ENCODE assay signal across 7 mouse cellular contexts in the genomic region with DNA sequence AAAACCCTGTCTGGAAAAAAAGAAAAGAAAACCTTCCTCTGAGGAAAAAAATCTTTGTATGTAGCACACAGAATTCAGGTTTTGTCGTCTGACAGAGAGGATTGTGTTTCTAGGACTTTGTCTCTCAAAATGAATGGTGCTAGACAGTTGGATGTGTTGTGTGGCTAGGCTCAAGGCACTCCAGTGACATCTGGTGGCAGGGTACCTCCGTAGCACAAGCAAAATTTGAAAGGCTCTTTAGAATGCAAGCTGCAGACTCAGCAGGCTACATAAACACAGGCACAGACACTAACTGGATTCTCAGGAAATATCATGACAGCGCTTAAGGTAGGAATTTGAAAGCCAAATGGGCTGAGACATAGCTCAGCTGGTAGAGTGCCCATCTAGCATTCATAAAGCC. TPM values are rescaled to one million over a fixed set of nuclear protein-coding genes. Genes with fewer than 3 reads are reported as not detected.
DNase-seq lines count a peak whose midpoint lies in the region; ATAC-seq and TF ChIP-seq lines count a peak whose summit lies in the region.

No protein-coding gene starts in this region.

- H3K9me3 ChIP-seq in intestine, postnatal 0 days (ENCODE audit: control insufficient read depth) = no peaks in the 10 kb centered on the region
- H3K9me3 ChIP-seq in intestine, embryonic 16.5 days (ENCODE audit: control insufficient read depth, low read length) = no peaks in the 10 kb centered on the region

- H3ac ChIP-seq in C2C12 (ENCODE audit: control insufficient read depth, insufficient read length, low read depth) = no peak overlapping the region

- H3K4me1 ChIP-seq in intestine, postnatal 0 days (replicated peaks; ENCODE audit: control insufficient read depth, insufficient read depth, low read length) = no peaks in the 10 kb centered on the region
- H3K4me1 ChIP-seq in intestine, embryonic 16.5 days (ENCODE audit: control insufficient read depth, insufficient read depth, low read length) = no peaks in the 10 kb centered on the region

- no peak overlapping the region for H3K4me2 ChIP-seq in intestine, postnatal 0 days (replicated peaks; ENCODE audit: low read depth)
- no peak overlapping the region for H3K4me2 ChIP-seq in intestine, embryonic 16.5 days (ENCODE audit: low read depth, low read length)

- no peak overlapping the region for H3K9ac ChIP-seq in intestine, postnatal 0 days (ENCODE audit: low read depth, low read length)
- H3K9ac ChIP-seq in intestine, embryonic 16.5 days (ENCODE audit: low read depth, low read length) = no peak overlapping the region

- H3K4me3 ChIP-seq in intestine, postnatal 0 days (ENCODE audit: low read depth, low read length) = no peak overlapping the region
- H3K4me3 ChIP-seq in intestine, embryonic 16.5 days (ENCODE audit: low read length) = no peak overlapping the region
- H3K4me3 ChIP-seq in C2C12 (ENCODE audit: insufficient read depth, poor library complexity, severe bottlenecking) = no peak overlapping the region

- H3K27me3 ChIP-seq in intestine, postnatal 0 days (replicated peaks; ENCODE audit: control insufficient read depth, insufficient read depth, low read length) = no peaks in the 10 kb centered on the region
- H3K27me3 ChIP-seq in intestine, embryonic 16.5 days (replicated peaks; ENCODE audit: control insufficient read depth, insufficient read depth, low read length) = no peaks in the 10 kb centered on the region
- no peaks in the 10 kb centered on the region for H3K27me3 ChIP-seq in C2C12 (ENCODE audit: control insufficient read depth, insufficient read depth, insufficient read length)

- DNase-seq in MEL-GATA-1-ER (ENCODE audit: extremely low read depth, low read depth) = peak; percentile 37
- peak; percentile 12 for DNase-seq in lung, postnatal 25 days (ENCODE audit: low spot score)
- DNase-seq in thymus, postnatal 25 days = no peak

- 7% methylated on average over 3 of the region's 3 CpGs for WGBS in intestine, postnatal 0 days
- WGBS in intestine, embryonic 16.5 days = 7% methylated on average over 3 of the region's 3 CpGs

- no peak for ATAC-seq in intestine, postnatal 0 days
- no peak for ATAC-seq in intestine, embryonic 16.5 days
- peak; percentile 59 for ATAC-seq in granulocyte monocyte progenitor cell, adult 5-6 weeks (replicated peaks; ENCODE audit: poor library complexity, severe bottlenecking)

- no peak overlapping the region for H3K27ac ChIP-seq in intestine, postnatal 0 days (ENCODE audit: low read depth, low read length)
- H3K27ac ChIP-seq in intestine, embryonic 16.5 days (ENCODE audit: low read length) = no peak overlapping the region

- no peaks in the 10 kb centered on the region for H3K79me2 ChIP-seq in C2C12 (ENCODE audit: control insufficient read depth, insufficient read depth)

- H3K79me3 ChIP-seq in C2C12 (ENCODE audit: low read depth) = no peaks in the 10 kb centered on the region

- TF ChIP-seq CTCF in intestine, postnatal 0 days (IDR thresholded peaks at IDR 0.05; ENCODE audit: low read depth) = peak; percentile 85
- TF ChIP-seq CTCF in C2C12 (IDR thresholded peaks at IDR 0.05; ENCODE audit: control insufficient read depth, insufficient read depth, insufficient read length) = peak; percentile 15

- H3K36me3 ChIP-seq in intestine, postnatal 0 days (ENCODE audit: control insufficient read depth, insufficient read depth) = no peaks in the 10 kb centered on the region
- no peaks in the 10 kb centered on the region for H3K36me3 ChIP-seq in intestine, embryonic 16.5 days (ENCODE audit: control insufficient read depth, insufficient read depth, low read length)
- no peaks in the 10 kb centered on the region for H3K36me3 ChIP-seq in C2C12 (ENCODE audit: control insufficient read depth, insufficient read depth)

TF ChIP-seq in C2C12, 6 proteins besides CTCF, POLR2A, EP300 and RAD21:
- TF ChIP-seq MAX (IDR thresholded peaks at IDR 0.05) = no peak
- TF ChIP-seq MYOD1 (IDR thresholded peaks at IDR 0.05; ENCODE audit: control insufficient read depth, insufficient read length, low read depth) = no peak
- no peak for TF ChIP-seq FOSL1 (IDR thresholded peaks at IDR 0.05; ENCODE audit: insufficient read depth, low read length, poor library complexity, severe bottlenecking)
- no peak for TF ChIP-seq CEBPB (IDR thresholded peaks at IDR 0.05; ENCODE audit: low read depth)
- no peak for TF ChIP-seq MYOG (IDR thresholded peaks at IDR 0.05; ENCODE audit: control insufficient read depth, extremely low read depth, insufficient read length)
- TF ChIP-seq USF1 (IDR thresholded peaks at IDR 0.05; ENCODE audit: low read depth) = no peak

RNA-seq across cellular contexts. Expression of a gene that starts 27.2 kb away (rescaled TPM):
- polyA plus RNA-seq in intestine, postnatal 0 days (2015; fragmentation: Nextera tagmentation; extraction: Ambion mirVana) = 0.08 and 0.13 TPM in 2 replicates
- not detected in 2 replicates for polyA plus RNA-seq in intestine, embryonic 16.5 days (2015; fragmentation: Nextera tagmentation; extraction: Ambion mirVana)
- not detected for polyA plus RNA-seq in C2C12 (2012; fragmentation: generic; extraction: Trizol)
- total RNA-seq in granulocyte monocyte progenitor cell, adult 5-6 weeks (2014; fragmentation: Nextera tagmentation) = not detected in 2 replicates
- total RNA-seq in granulocyte monocyte progenitor cell, adult 5-6 weeks (2017) = not detected in 2 replicates

RNA-seq across cellular contexts. Expression of a gene that starts 50.1 kb away (rescaled TPM):
- polyA plus RNA-seq in intestine, postnatal 0 days (2015; fragmentation: Nextera tagmentation; extraction: Ambion mirVana) = not detected in 2 replicates
- not detected in 2 replicates for polyA plus RNA-seq in intestine, embryonic 16.5 days (2015; fragmentation: Nextera tagmentation; extraction: Ambion mirVana)
- polyA plus RNA-seq in C2C12 (2012; fragmentation: generic; extraction: Trizol) = not detected
- not detected in 2 replicates for total RNA-seq in granulocyte monocyte progenitor cell, adult 5-6 weeks (2014; fragmentation: Nextera tagmentation)
- not detected in 2 replicates for total RNA-seq in granulocyte monocyte progenitor cell, adult 5-6 weeks (2017)
